Mouse (Mus musculus) forebrain, embryonic 14.5 days (tissue): ENCODE results near the gene Fbxl14. TPM values are rescaled to one million over a fixed set of nuclear protein-coding genes. Genes with fewer than 3 reads are reported as not detected.
A peak's percentile ranks its signal among the peaks of the same experiment; 100 is the strongest.
"Not testable (repeated sequence)": the region's sequence is repeated elsewhere in the genome, so short reads cannot be mapped to it uniquely, and the experiment has no call there.

Source experiments
- ATAC-seq: fragments of 200-750 bp; cut with Nextera tagmentation; 2 replicates; pipeline ENCODE4 v1.8.0; 2017; ENCODE audit warnings: mild to moderate bottlenecking, moderate library complexity
- DNase-seq: peaks from one replicate; pipeline ENCODE4 v3.0.0-alpha.2; 2015; ENCODE audit warnings: low spot score
- H3K27ac ChIP-seq: fragments of 300-500 bp; sonication (generic); 2 replicates; pipeline ENCODE4 v1.5.1; 2014; ENCODE audit warnings: low read depth, mild to moderate bottlenecking, control low read depth, low read length, moderate library complexity
- H3K27me3 ChIP-seq: fragments of 300-500 bp; sonication (generic); replicated peaks from 2 replicates; pipeline ENCODE4 v1.6.1; 2014; ENCODE audit warnings: low read length, control low read depth, mixed read lengths; ENCODE audit not compliant: control insufficient read depth, insufficient read depth
- H3K36me3 ChIP-seq: fragments of 300-500 bp; sonication (generic); 2 replicates; pipeline ENCODE4 v1.6.1; 2014; ENCODE audit warnings: low read length, control low read depth; ENCODE audit not compliant: control insufficient read depth, insufficient read depth
- H3K4me1 ChIP-seq: fragments of 300-500 bp; sonication (generic); 2 replicates; pipeline ENCODE4 v1.6.1; 2014; ENCODE audit warnings: antibody characterized with exemption, low read length, control low read depth; ENCODE audit not compliant: control insufficient read depth, insufficient read depth
- H3K4me2 ChIP-seq: fragments of 300-500 bp; sonication (generic); 2 replicates; pipeline ENCODE4 v1.6.1; 2014; ENCODE audit warnings: mild to moderate bottlenecking, control low read depth, low read length
- H3K4me3 ChIP-seq: fragments of 300-500 bp; sonication (generic); 2 replicates; pipeline ENCODE4 v1.5.1; 2014; ENCODE audit warnings: low read depth, low read length, control low read depth
- H3K9ac ChIP-seq: fragments of 300-500 bp; sonication (generic); 2 replicates; pipeline ENCODE4 v1.6.1; 2014; ENCODE audit warnings: mild to moderate bottlenecking, low read length, control low read depth, moderate library complexity
- H3K9me3 ChIP-seq: fragments of 300-500 bp; sonication (generic); replicated peaks from 2 replicates; pipeline ENCODE4 v1.6.1; 2016; ENCODE audit warnings: low read length, control low read depth, mixed read lengths; ENCODE audit not compliant: control insufficient read depth
- WGBS: fragments of 180-500 bp; shearing (Covaris S2); extraction: QIAGEN DNeasy Blood & Tissue Kit; methylation state at CpG from one replicate; pipeline ENCODE4 v1.1.7; 2014; 5-methylcytosine and 5-hydroxymethylcytosine counted together
- polyA plus RNA-seq: library from polyadenylated mRNA; unstranded; fragments of >200 nt; fragmentation: Nextera tagmentation; extraction: Ambion mirVana; gene quantifications from 2 replicates; pipeline ENCODE4 v1.2.1, GENCODE M21; 2014

The Fbxl14 gene
- polyA plus RNA-seq, 1 experiment from 2014 or later, result 7.6 TPM

DNA sequence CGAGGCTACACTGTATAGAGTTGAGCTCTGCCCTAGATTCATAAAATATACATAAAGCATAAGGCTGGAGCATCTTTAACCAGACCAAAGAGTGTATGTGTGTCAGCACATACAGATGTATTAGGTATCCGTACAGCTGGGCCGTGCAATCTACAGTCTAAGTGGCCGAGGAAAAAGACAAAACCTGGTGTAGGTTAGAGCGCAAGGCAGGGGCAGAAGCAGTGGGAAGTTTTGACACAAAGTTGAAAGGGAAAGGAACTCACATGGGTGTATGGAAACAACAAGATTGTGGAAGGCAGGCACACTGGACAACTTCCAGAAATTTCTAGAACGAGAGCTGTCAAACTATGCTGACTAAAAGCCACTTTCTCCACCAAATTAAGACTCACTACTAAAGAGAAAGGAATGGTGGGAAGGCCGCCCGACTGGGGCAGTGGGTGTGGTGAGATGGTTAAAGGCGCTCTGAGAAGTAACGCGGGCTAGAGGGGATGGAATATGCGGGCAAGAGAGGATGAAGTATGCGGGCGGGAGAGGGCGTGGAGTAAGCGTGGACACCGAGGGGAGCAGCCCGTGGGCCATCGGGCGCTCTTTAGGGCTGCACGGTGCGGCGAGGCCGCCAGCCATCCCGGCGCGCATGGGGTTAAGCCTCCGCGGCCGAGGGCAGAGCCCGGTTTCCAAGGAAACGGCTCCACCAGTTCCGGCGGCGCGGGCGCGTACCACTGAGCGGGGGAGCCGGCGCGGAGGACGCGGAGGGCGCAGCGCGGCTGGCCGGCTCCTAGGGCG lies 717 bp upstream of the Fbxl14 start:
- Histone ChIP-seq H3K27ac (peak overlapping the region; percentile 99), H3K9ac (peak overlapping the region; percentile 92), H3K4me3 (peak overlapping the region; percentile 95), H3K9me3 (no peaks in the 10 kb centered on the region), H3K4me1 (peaks cover 23% of the 10 kb centered on the region), H3K36me3 (peaks cover 14% of the 10 kb centered on the region), H3K27me3 (no peaks in the 10 kb centered on the region), H3K4me2 (peak overlapping the region; percentile 100)
- peak; percentile 94 for ATAC-seq
- DNase-seq, result peak; percentile 95
- WGBS, result 3% methylated on average over 30 of the region's 49 CpGs

DNA sequence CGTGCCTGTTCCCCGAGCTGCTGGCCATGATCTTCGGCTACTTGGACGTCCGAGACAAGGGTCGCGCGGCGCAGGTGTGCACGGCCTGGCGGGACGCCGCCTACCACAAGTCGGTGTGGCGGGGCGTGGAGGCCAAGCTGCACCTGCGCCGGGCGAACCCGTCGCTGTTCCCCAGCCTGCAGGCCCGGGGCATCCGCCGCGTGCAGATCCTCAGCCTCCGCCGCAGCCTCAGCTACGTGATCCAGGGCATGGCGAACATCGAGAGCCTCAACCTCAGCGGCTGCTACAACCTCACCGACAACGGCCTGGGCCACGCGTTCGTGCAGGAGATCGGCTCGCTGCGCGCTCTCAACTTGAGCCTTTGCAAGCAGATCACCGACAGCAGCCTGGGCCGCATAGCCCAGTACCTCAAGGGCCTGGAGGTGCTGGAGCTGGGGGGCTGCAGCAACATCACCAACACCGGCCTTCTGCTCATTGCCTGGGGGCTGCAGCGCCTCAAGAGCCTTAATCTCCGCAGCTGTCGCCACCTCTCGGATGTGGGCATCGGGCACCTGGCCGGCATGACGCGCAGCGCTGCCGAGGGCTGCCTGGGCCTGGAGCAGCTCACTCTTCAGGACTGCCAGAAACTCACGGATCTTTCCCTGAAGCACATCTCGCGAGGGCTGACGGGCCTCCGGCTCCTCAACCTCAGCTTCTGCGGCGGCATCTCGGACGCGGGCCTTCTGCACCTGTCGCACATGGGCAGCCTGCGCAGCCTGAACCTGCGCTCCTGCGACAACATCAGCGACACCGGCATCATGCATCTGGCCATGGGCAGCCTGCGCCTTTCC lies 623 bp downstream of the Fbxl14 start:
- Histone ChIP-seq H3K9ac (peak overlapping the region; percentile 92), H3K4me3 (peak overlapping the region; percentile 95), H3K27ac (peak overlapping the region; percentile 99), H3K9me3 (no peaks in the 10 kb centered on the region), H3K4me2 (peak overlapping the region; percentile 100), H3K27me3 (no peaks in the 10 kb centered on the region), H3K4me1 (peaks cover 24% of the 10 kb centered on the region), H3K36me3 (peaks cover 25% of the 10 kb centered on the region)
- DNase-seq (peak; percentile 61), ATAC-seq (peak; percentile 12)
- under 1% methylated on average over 70 of the region's 70 CpGs for WGBS

DNA sequence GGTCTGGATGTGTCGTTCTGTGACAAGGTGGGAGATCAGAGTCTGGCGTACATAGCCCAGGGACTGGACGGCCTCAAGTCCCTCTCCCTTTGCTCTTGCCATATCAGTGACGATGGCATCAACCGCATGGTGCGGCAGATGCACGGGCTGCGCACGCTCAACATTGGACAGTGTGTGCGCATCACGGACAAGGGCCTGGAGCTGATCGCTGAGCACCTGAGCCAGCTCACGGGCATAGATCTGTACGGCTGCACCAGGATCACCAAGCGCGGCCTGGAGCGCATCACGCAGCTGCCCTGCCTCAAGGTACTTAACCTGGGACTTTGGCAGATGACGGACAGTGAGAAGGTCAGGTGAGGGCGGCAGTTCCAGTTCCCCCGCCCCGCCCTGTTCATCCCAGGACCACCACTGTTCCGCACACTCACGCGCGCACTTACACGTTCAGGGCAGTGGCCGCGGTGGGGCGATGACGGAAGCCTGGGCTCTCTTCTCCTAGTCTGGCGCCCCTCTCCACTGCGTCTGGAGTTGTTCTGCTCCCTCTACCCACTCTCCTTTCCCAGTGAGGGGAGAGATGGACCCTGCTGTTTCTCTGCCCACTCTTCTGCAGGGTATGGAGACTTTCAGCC lies 1.4 kb downstream of the Fbxl14 start:
- peaks cover 28% of the 10 kb centered on the region for H3K4me1 ChIP-seq
- DNase-seq (peak; percentile 37), ATAC-seq (peak; percentile 10; the same call in 1 of the 2 replicates)
- H3K4me2 ChIP-seq, result peak overlapping the region; percentile 100
- H3K36me3 ChIP-seq, result peaks cover 25% of the 10 kb centered on the region
- H3K27me3 ChIP-seq, result no peaks in the 10 kb centered on the region
- no peaks in the 10 kb centered on the region for H3K9me3 ChIP-seq
- peak overlapping the region; percentile 95 for H3K4me3 ChIP-seq
- H3K9ac ChIP-seq, result peak overlapping the region; percentile 92
- H3K27ac ChIP-seq, result peak overlapping the region; percentile 99
- under 1% methylated on average over 33 of the region's 33 CpGs for WGBS

- not testable (repeated sequence) for ATAC-seq, H3K27me3 ChIP-seq, H3K27ac ChIP-seq, H3K9me3 ChIP-seq
- H3K36me3 ChIP-seq, result peaks cover 29% of the 10 kb centered on the region
- WGBS, result 4% methylated on average over 10 of the region's 10 CpGs
- peak; percentile 48 for DNase-seq
- H3K9ac ChIP-seq, result peak overlapping the region; percentile 51
- peak overlapping the region; percentile 95 for H3K4me3 ChIP-seq
- peaks cover 28% of the 10 kb centered on the region for H3K4me1 ChIP-seq
- peak overlapping the region; percentile 100 for H3K4me2 ChIP-seq
Measured at GRCm38 (mm10) chr6:119481741-119482390, 2.4 kb downstream of the Fbxl14 start.

GRCm38 (mm10) chr6:119482958-119483600 lies 3.6 kb downstream of the Fbxl14 start:
- Histone ChIP-seq H3K27me3 (no peaks in the 10 kb centered on the region), H3K27ac (no peak overlapping the region), H3K36me3 (peaks cover 29% of the 10 kb centered on the region), H3K9me3 (no peaks in the 10 kb centered on the region), H3K9ac (peak overlapping the region; percentile 53), H3K4me1 (peaks cover 24% of the 10 kb centered on the region), H3K4me3 (peak overlapping the region; percentile 27), H3K4me2 (peak overlapping the region; percentile 100)
- 21% methylated on average over 16 of the region's 16 CpGs for WGBS
- ATAC-seq (peak; percentile 13; the same call in 1 of the 2 replicates), DNase-seq (peak; percentile 68)

DNA sequence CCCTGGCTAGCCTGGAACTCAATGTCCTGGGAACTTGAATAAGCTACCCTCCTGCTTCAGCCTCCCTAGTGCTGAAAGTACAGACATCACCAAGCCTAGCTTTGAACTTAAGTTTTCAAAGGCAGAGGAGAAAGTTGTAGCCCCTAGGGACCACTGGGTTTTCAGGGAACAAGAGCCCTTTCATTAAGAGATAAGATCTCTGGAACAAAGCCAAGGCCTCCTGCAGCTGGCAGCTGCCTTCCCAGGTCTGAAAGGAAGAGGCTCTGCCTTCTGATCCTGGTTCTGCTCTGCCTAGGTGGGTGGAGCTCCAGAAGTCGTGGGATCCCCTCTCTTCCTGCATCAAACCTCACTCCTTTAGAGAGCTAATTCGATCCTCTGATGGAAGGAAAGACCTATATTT lies 6.0 kb downstream of the Fbxl14 start:
- WGBS, result 12% methylated on average over 2 of the region's 2 CpGs

DNA sequence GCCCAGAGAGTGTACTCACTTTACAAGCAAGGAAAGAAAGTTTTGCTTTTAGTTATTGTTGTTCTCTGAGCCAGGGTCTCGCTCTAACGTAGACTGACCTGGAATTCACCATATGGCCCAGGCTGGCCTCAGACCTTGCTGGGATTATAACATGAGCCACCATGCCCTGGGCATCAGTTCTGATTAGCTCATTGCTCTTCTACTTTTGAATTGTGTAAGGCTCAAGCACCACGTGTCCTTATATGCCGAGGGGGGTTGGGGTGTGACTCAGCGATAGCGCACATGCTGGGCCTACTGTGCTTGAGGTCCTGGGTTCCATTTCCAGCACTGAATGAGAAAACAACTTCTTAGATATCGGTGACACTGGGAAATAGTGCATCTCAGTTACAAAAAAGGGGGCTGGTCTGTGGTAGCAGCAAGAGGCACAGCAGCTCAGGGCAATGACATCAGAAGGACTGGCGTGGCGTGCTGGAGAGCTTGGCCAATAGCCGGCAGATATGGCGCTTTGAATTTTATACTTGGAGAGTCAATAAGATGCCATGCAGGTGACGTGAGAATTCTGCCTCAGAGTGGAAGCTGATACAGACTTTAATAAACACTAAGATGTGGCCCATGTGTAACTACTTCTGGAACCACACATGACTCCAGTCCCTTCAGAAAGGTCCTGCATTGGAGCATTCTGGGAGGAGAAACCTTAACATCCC lies 7.1 kb downstream of the Fbxl14 start:
- Histone ChIP-seq H3K4me2 (no peak overlapping the region), H3K36me3 (peaks cover 22% of the 10 kb centered on the region), H3K9ac (no peak overlapping the region), H3K9me3 (no peaks in the 10 kb centered on the region), H3K4me3 (no peak overlapping the region), H3K27ac (no peak overlapping the region), H3K27me3 (no peaks in the 10 kb centered on the region), H3K4me1 (peaks cover 31% of the 10 kb centered on the region)
- 80% methylated on average over 12 of the region's 12 CpGs for WGBS
- no peak for DNase-seq
- ATAC-seq, result no peak

More for the DNA sequence above, 6.0 kb downstream of the Fbxl14 start:
- H3K9me3 ChIP-seq, result no peaks in the 10 kb centered on the region
- no peak for ATAC-seq
- H3K36me3 ChIP-seq, result peaks cover 27% of the 10 kb centered on the region
- H3K4me2 ChIP-seq, result no peak overlapping the region
- H3K27me3 ChIP-seq, result no peaks in the 10 kb centered on the region
- peak; percentile 61 for DNase-seq
- H3K9ac ChIP-seq, result no peak overlapping the region
- H3K27ac ChIP-seq, result no peak overlapping the region
- H3K4me1 ChIP-seq, result peaks cover 22% of the 10 kb centered on the region
- H3K4me3 ChIP-seq, result no peak overlapping the region
